Mouse (Mus musculus): ENCODE results near the gene 4930539E08Rik.

DNA sequence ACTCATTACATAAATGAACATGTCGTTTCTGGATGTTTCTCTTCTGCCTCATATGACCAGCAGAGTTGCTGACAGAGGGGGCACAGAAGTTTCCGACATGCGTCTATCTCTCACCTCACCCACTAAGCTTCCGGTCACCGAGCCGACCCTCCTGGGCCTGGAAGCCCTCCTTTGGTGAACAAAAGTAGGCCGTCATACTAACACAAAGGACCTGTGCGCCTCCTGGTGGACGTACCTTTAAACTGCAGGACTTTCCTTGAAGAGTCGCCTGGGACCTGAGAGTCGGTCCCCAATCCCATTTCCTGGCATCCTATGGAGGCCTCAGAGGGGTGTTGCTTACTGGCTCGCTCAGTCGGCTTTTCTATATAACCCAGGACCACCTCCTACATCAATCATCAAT is 11.3 kb upstream of the 4930539E08Rik start:
- peak; percentile 94 for TF ChIP-seq CTCF (IDR thresholded peaks at IDR 0.05)
- TF ChIP-seq EP300 (IDR thresholded peaks at IDR 0.05) = no peak
